Mouse (Mus musculus): Measurements from ENCODE around the gene Tspan8. TPM values are rescaled to one million over a fixed set of nuclear protein-coding genes. Genes with fewer than 3 reads are reported as not detected.

Gene Tspan8
- 1 to 10 TPM in 1 of 2 experiments, under 1 TPM in 1; 0.88 to 3.3 TPM for total RNA-seq (2023)

GRCm38 (mm10) chr10:115816511-115816910, at the start of gene Tspan8:
Gene Tspan8 (plus strand): TSS chr10:115816832.

Other genes starting within 250 kb of the Tspan8 start
- gene A930009A15Rik, start 246.8 kb upstream of the Tspan8 start, total RNA-seq (2023): not detected
- under 1 TPM; 0.24 to 0.49 TPM for gene Lgr5, start 229.1 kb upstream of the Tspan8 start, total RNA-seq (2023)
- 1 to 10 TPM; 2.5 to 3.6 TPM for gene Ptprr, start 201.4 kb downstream of the Tspan8 start, total RNA-seq (2023)

Data from neutrophil, adult 59 days (primary cell).